Mouse (Mus musculus) olfactory bulb, adult 2 months (tissue): Measurements from ENCODE around the gene Zglp1.

Source experiments
- CTCF ChIP-seq: fragments of 200-500 bp; IDR thresholded peaks from 2 replicates; pipeline ENCODE4 v1.5.1; 2012; ENCODE audit warnings: low read depth, mild to moderate bottlenecking, low read length, moderate library complexity; ENCODE audit not compliant: insufficient read depth
- POLR2A ChIP-seq: fragments of 200-500 bp; IDR thresholded peaks from 2 replicates; pipeline ENCODE4 v1.6.1; 2012; ENCODE audit warnings: mild to moderate bottlenecking, low read depth, low read length, moderate library complexity; ENCODE audit not compliant: insufficient read depth

DNA sequence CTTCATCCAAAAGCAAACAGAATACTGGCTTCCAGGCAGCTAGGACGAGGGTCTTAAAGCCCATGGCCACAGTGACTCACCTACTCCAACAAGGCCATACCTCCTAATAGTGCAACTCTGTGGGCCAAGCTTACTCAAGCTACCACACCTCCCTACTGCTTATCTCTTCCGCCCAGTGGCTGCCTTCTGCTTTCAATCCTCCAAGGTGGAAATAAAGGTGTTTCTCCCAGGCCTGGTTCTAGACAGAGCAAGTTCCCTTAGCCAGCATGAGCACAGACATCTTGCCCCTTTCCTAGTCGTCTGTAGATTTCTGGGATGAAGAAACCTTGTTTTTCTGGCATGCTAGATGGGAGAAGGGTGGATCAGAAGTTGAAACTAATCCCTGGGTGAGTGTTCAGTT is 27.1 kb downstream of the Zglp1 start:
- no peak for TF ChIP-seq CTCF
- TF ChIP-seq POLR2A, result no peak
